Mouse (Mus musculus): ENCODE measurements around the gene Btbd6.

DNA sequence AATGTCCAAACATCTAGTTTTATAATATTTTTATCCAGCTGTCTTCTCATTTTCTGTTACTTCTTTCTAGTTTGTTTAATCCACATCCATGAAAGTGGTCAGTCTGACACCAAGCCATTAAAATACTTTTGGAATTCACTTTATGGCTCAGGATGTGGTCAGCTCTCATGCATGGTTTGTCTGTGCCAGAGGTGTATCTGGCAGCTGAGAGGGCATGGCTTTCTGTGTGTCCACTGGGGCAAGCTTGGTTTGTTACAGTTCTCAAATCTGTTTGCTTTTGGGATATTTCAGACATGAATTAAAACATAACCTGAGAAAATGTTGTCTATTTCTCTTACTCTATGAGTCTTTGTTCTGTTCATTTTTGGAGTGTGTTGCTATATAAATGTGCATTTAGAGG, 45.2 kb downstream of the Btbd6 start:
- no peak for TF ChIP-seq CTCF (IDR thresholded peaks at IDR 0.05; ENCODE audit: borderline replicate concordance, insufficient read depth, low read length)
- no peak for TF ChIP-seq POLR2A (IDR thresholded peaks at IDR 0.05; ENCODE audit: low read depth, low read length)
